Mouse (Mus musculus) cortical plate, adult 2 months (tissue): ENCODE measurements around the gene Cracr2b.

Experiments
- CTCF ChIP-seq: fragments of 200-500 bp; IDR thresholded peaks from 2 replicates; pipeline ENCODE4 v1.5.1; 2011; ENCODE audit warnings: mild to moderate bottlenecking, control low read depth, low read length; ENCODE audit not compliant: insufficient read depth; ENCODE audit errors: extremely low read depth
- POLR2A ChIP-seq: fragments of 200-500 bp; IDR thresholded peaks from 2 replicates; pipeline ENCODE4 v1.6.1; 2011; ENCODE audit warnings: mild to moderate bottlenecking, low read length, control low read depth; ENCODE audit not compliant: insufficient read depth; ENCODE audit errors: extremely low read depth

DNA sequence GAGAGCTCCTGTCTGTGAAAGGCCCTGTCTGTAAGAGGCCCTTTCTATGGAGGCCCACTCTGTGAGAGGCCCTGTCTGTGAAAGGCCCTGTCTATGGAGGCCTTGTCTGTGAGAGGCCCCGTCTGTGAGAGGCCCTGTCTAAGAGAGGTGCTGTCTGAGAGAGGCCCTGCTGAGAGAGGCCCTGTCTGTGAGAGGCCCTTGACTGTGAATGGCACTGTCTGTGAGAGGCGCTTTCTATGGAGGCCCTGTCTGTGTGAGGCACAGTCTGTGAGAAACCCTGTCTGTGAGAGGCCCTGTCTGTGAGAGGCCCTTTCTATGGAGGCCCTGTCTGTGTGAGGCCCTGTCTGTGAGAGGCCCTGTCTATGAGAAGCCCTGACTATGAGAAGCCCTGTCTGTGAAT, 45.4 kb downstream of the Cracr2b start:
- TF ChIP-seq POLR2A (no peak), CTCF (no peak)
